Mouse (Mus musculus): Measurements from ENCODE around the gene Ppp3cb. TPM values are rescaled to one million over a fixed set of nuclear protein-coding genes. Genes with fewer than 3 reads are reported as not detected.

Ppp3cb gene
- polyA plus RNA-seq, 1 experiment from 2014 or later, result 39.0 TPM

DNA sequence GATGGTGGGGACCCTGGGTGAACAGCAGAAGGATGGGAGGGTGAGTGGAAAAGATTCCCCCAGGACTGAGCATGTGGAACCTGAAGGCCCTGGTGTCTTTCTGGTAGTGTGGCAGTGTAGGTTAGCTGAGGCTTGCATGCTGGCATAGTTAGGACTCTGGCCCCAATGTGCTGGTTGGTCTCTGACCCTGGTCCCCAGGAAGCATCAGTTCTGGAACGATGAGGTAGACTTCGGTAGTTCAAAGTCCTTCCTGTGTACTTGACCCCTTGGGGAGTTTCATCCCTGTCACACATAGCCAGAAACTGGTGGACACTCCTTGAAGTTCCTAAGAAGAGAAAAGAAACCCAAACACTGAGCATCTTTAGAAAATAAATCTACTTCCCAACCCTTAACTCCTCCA lies 3.8 kb upstream of the Ppp3cb start:
- WGBS, result 69% methylated on average over 2 of the region's 2 CpGs
- Histone ChIP-seq H3K4me2 (ENCODE audit: low read depth, low read length) (no peak overlapping the region), H3K36me3 (ENCODE audit: control insufficient read depth, insufficient read depth, low read length) (peaks cover 5% of the 10 kb centered on the region; the same call in 1 of the 2 replicates), H3K9me3 (ENCODE audit: control insufficient read depth, low read length) (no peaks in the 10 kb centered on the region), H3K4me3 (ENCODE audit: low read length) (no peak overlapping the region), H3K4me1 (replicated peaks; ENCODE audit: control insufficient read depth, insufficient read depth, low read length) (peaks cover 3% of the 10 kb centered on the region; the same call in 1 of the 2 replicates), H3K27me3 (ENCODE audit: control insufficient read depth, insufficient read depth, low read depth, low read length) (no peaks in the 10 kb centered on the region), H3K9ac (ENCODE audit: low read length) (no peak overlapping the region), H3K27ac (ENCODE audit: low read length) (no peak overlapping the region)
- ATAC-seq (ENCODE audit: low read depth), result no peak

DNA sequence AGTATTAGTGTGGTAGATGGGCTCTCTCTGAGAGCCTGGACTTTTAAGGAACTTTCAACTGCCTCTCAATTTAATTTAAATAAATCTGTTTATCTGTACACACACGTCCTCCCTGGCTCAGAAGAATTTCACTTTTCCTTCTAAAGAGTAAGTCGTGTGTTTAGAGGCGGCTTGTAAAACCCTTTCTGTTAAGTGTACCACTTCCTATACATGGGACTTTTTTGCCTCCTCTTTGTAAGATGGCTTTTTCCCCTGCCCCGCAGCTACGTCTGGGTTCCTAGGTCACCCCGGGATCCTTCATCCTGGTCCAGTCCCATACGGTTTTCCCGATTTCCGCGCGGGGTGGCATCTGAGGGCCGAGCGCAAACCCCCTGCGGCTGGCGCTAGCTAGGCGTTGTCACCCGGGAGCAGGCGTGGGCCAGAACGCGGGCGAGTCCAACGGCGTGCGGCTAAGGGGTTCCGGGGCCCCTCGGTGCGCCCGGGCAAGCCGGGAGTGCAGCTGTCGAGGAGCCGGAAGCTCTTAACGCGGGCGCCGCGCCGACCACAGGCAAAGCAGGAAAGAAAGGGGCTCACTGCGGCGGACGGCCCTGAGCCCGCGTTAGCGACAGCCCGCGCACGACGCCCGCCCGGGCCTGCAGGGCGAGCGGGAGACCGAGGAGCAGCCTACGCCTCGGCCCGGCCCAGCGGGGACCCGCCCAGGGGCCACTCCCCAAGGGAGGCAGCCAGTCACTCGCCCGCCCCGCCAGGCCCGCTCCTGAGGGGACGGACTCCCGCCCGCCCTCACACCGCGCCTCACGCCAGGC lies 643 bp downstream of the Ppp3cb start:
- H3K4me2 ChIP-seq (ENCODE audit: low read depth, low read length), result peak overlapping the region; percentile 44
- H3K4me3 ChIP-seq (ENCODE audit: low read length), result peak overlapping the region; percentile 71
- peaks cover 13% of the 10 kb centered on the region for H3K4me1 ChIP-seq (replicated peaks; ENCODE audit: control insufficient read depth, insufficient read depth, low read length)
- ATAC-seq (ENCODE audit: low read depth), result peak; percentile 100
- peak overlapping the region; percentile 99 for H3K27ac ChIP-seq (ENCODE audit: low read length)
- under 1% methylated on average over 42 of the region's 67 CpGs for WGBS
- peaks cover 2% of the 10 kb centered on the region; the same call in 1 of the 2 replicates for H3K36me3 ChIP-seq (ENCODE audit: control insufficient read depth, insufficient read depth, low read length)
- no peaks in the 10 kb centered on the region for H3K27me3 ChIP-seq (ENCODE audit: control insufficient read depth, insufficient read depth, low read depth, low read length)
- no peaks in the 10 kb centered on the region for H3K9me3 ChIP-seq (ENCODE audit: control insufficient read depth, low read length)
- H3K9ac ChIP-seq (ENCODE audit: low read length), result peak overlapping the region; percentile 82

DNA sequence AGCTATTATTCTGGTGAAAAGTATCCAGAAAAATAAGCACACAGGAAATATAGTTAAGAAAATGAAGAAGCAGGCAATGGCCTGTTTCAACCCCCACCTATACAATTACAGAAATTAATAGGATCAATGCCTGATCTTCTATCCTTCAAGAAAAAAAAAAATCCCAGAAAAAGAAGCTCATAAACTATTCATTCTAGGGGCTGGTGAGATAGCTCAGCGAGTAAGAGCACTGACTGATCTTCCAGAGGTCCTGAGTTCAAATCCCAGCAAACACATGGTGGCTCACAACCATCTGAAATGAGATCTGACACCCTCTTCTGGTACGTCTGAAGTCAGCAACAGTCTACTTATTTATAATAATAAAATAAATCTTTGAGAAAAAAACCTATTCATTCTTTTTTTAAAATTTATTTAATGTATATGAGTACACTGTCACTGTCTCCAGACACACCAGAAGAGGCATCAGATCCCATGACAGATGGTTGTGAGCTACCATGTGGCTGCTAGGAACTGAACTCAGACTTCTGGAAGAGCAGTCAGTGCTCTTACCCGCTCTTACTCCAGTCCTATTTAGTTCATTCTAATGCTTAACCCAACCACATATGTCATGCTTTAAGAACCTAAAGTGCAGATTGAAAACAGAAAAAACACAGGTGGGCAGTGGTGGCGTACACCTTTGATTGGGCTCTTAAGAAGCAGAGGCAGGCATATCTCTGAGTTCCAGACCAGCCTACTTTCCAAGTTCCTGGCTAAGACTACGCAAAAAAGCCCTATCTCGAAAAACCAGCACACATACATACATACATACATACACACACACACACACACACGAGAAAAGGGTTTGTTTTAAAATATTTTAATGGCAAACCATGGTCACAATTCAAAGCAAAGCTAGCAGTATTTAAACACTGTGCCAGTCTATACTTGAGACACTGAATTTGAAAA lies 1.6 kb downstream of the Ppp3cb start:
- ATAC-seq (ENCODE audit: low read depth), result no peak
- Histone ChIP-seq H3K9ac (ENCODE audit: low read length) (no peak overlapping the region), H3K36me3 (ENCODE audit: control insufficient read depth, insufficient read depth, low read length) (peaks cover 2% of the 10 kb centered on the region; the same call in 1 of the 2 replicates), H3K4me3 (ENCODE audit: low read length) (peak overlapping the region; percentile 34), H3K4me1 (replicated peaks; ENCODE audit: control insufficient read depth, insufficient read depth, low read length) (peaks cover 13% of the 10 kb centered on the region), H3K9me3 (ENCODE audit: control insufficient read depth, low read length) (no peaks in the 10 kb centered on the region), H3K27me3 (ENCODE audit: control insufficient read depth, insufficient read depth, low read depth, low read length) (no peaks in the 10 kb centered on the region), H3K4me2 (ENCODE audit: low read depth, low read length) (peak overlapping the region; percentile 57), H3K27ac (ENCODE audit: low read length) (no peak overlapping the region)
- WGBS, result 51% methylated on average over 7 of the region's 7 CpGs

DNA sequence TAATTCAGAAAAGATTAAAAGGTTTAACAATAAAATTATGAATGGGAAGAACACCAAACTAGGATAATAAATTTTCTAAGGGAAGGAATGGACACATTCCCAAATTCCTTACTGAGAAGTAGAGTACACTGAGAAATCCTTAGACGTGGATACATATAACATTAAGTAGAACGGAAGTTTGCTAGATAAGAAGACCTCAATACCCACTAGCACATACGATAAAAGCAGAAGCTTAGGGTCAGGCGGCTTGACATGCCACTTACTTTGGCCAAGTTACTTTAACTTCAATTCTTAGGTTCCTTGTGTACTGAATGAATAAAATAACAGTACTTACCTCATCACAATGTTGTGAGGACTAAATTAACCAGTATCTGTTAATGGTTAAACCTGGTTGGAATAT lies 16.7 kb downstream of the Ppp3cb start:
- no peak for ATAC-seq (ENCODE audit: low read depth)
- 80% methylated on average over 4 of the region's 4 CpGs for WGBS
- H3K4me3 ChIP-seq (ENCODE audit: low read length), result no peak overlapping the region

DNA sequence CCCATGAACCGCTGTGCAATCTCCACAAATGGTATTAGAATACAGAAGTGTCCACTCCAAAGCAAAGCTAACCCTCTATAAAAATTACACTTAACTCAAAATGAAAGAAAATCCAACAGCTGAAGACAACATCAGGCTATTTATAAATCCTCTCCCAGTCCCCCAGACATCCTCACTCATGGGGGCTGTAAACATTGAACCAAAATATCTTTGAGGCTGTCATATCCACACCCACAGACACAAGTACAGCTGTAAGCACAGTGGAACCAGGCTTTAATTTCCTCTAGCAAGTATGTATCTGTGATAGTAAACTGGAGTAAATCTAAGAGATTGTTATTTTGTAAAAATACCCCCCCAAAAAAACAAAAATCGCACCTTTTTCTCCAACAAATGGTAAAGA lies 26.2 kb downstream of the Ppp3cb start:
- Histone ChIP-seq H3K36me3 (ENCODE audit: control insufficient read depth, insufficient read depth, low read length) (peaks cover 14% of the 10 kb centered on the region), H3K4me2 (ENCODE audit: low read depth, low read length) (no peak overlapping the region), H3K9ac (ENCODE audit: low read length) (no peak overlapping the region), H3K27me3 (ENCODE audit: control insufficient read depth, insufficient read depth, low read depth, low read length) (no peaks in the 10 kb centered on the region), H3K9me3 (ENCODE audit: control insufficient read depth, low read length) (no peaks in the 10 kb centered on the region), H3K4me1 (replicated peaks; ENCODE audit: control insufficient read depth, insufficient read depth, low read length) (no peaks in the 10 kb centered on the region), H3K4me3 (ENCODE audit: low read length) (no peak overlapping the region), H3K27ac (ENCODE audit: low read length) (no peak overlapping the region)
- 98% methylated on average over 2 of the region's 2 CpGs for WGBS
- no peak for ATAC-seq (ENCODE audit: low read depth)

More for the DNA sequence above, 16.7 kb downstream of the Ppp3cb start:
- no peak overlapping the region for H3K4me2 ChIP-seq (ENCODE audit: low read depth, low read length)
- H3K36me3 ChIP-seq (ENCODE audit: control insufficient read depth, insufficient read depth, low read length), result no peaks in the 10 kb centered on the region
- no peak overlapping the region for H3K9ac ChIP-seq (ENCODE audit: low read length)
- H3K27ac ChIP-seq (ENCODE audit: low read length), result no peak overlapping the region
- no peaks in the 10 kb centered on the region for H3K9me3 ChIP-seq (ENCODE audit: control insufficient read depth, low read length)
- H3K4me1 ChIP-seq (replicated peaks; ENCODE audit: control insufficient read depth, insufficient read depth, low read length), result no peaks in the 10 kb centered on the region
- no peaks in the 10 kb centered on the region for H3K27me3 ChIP-seq (ENCODE audit: control insufficient read depth, insufficient read depth, low read depth, low read length)

DNA sequence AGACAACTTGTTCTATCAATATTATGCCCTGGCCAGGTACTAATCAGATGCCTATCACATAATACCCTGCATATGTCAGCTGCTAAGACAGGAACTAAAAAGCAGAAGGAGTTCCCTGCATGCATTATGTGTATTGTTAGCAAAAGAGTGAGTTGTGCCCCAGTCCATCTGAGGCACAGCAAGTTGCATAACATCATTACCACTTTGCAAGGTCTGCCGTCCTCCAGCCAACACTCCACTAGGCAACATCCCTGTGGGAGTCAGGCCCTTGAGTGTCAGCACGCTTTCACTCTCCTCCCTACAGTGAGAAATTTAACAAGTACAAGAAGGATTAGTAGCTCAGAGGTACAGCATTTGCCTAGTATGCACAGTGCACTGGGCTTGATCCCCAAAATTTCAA lies 37.9 kb downstream of the Ppp3cb start:
- Histone ChIP-seq H3K9ac (ENCODE audit: low read length) (no peak overlapping the region), H3K4me1 (replicated peaks; ENCODE audit: control insufficient read depth, insufficient read depth, low read length) (no peaks in the 10 kb centered on the region), H3K4me3 (ENCODE audit: low read length) (no peak overlapping the region), H3K27ac (ENCODE audit: low read length) (no peak overlapping the region), H3K9me3 (ENCODE audit: control insufficient read depth, low read length) (no peaks in the 10 kb centered on the region), H3K4me2 (ENCODE audit: low read depth, low read length) (no peak overlapping the region), H3K27me3 (ENCODE audit: control insufficient read depth, insufficient read depth, low read depth, low read length) (no peaks in the 10 kb centered on the region), H3K36me3 (ENCODE audit: control insufficient read depth, insufficient read depth, low read length) (peaks cover 12% of the 10 kb centered on the region)
- WGBS, result 79% methylated on average over 2 of the region's 2 CpGs
- no peak for ATAC-seq (ENCODE audit: low read depth)

- Histone ChIP-seq H3K9me3 (ENCODE audit: control insufficient read depth, low read length) (no peaks in the 10 kb centered on the region), H3K4me1 (replicated peaks; ENCODE audit: control insufficient read depth, insufficient read depth, low read length) (no peaks in the 10 kb centered on the region), H3K9ac (ENCODE audit: low read length) (no peak overlapping the region), H3K4me2 (ENCODE audit: low read depth, low read length) (no peak overlapping the region), H3K36me3 (ENCODE audit: control insufficient read depth, insufficient read depth, low read length) (peaks cover 12% of the 10 kb centered on the region), H3K27me3 (ENCODE audit: control insufficient read depth, insufficient read depth, low read depth, low read length) (no peaks in the 10 kb centered on the region), H3K4me3 (ENCODE audit: low read length) (no peak overlapping the region), H3K27ac (ENCODE audit: low read length) (no peak overlapping the region)
- ATAC-seq (ENCODE audit: low read depth), result no peak
- WGBS, result 92% methylated on average over 10 of the region's 10 CpGs
Observed at GRCm38 (mm10) chr14:20502966-20503365, 43.4 kb downstream of the Ppp3cb start.

DNA sequence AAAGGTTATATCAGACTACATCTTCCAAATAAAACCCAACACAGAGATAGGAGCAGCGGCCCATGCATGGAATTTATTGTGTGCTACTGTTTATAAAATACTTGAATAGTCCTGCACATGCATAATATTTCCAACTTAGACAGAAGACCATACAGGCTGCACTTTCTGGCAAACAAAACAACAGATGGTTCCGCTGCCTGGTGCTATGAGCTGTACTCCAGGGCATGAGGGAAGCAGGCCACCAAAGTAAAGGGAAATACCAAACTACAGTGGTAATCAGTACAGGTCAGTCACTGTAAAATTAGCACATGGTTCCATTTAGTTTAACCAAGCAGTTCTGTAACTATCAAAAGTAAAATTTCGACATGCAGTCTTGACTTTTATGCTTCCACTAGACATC lies 46.4 kb downstream of the Ppp3cb start:
- Histone ChIP-seq H3K36me3 (ENCODE audit: control insufficient read depth, insufficient read depth, low read length) (peaks cover 15% of the 10 kb centered on the region), H3K4me2 (ENCODE audit: low read depth, low read length) (no peak overlapping the region), H3K4me1 (replicated peaks; ENCODE audit: control insufficient read depth, insufficient read depth, low read length) (no peaks in the 10 kb centered on the region), H3K9me3 (ENCODE audit: control insufficient read depth, low read length) (no peaks in the 10 kb centered on the region), H3K4me3 (ENCODE audit: low read length) (no peak overlapping the region), H3K27me3 (ENCODE audit: control insufficient read depth, insufficient read depth, low read depth, low read length) (no peaks in the 10 kb centered on the region), H3K27ac (ENCODE audit: low read length) (no peak overlapping the region), H3K9ac (ENCODE audit: low read length) (no peak overlapping the region)
- WGBS, result 84% methylated on average over 3 of the region's 3 CpGs
- ATAC-seq (ENCODE audit: low read depth), result no peak

GRCm38 (mm10) chr14:20496603-20497002 lies 49.8 kb downstream of the Ppp3cb start, which contains the start of gene Mss51:
Gene Mss51 (minus strand): TSS chr14:20496901.
- WGBS, result 73% methylated on average over 2 of the region's 2 CpGs
- H3K27ac ChIP-seq (ENCODE audit: low read length), result no peak within 1 kb of the TSS
- H3K36me3 ChIP-seq (ENCODE audit: control insufficient read depth, insufficient read depth, low read length), result peaks cover 21% of the 10 kb centered on the region
- H3K4me2 ChIP-seq (ENCODE audit: low read depth, low read length), result no peak within 1 kb of the TSS
- no peak within 1 kb of the TSS for H3K9ac ChIP-seq (ENCODE audit: low read length)
- H3K27me3 ChIP-seq (ENCODE audit: control insufficient read depth, insufficient read depth, low read depth, low read length), result no peaks in the 10 kb centered on the region
- ATAC-seq (ENCODE audit: low read depth), result no peak
- H3K9me3 ChIP-seq (ENCODE audit: control insufficient read depth, low read length), result no peaks in the 10 kb centered on the region
- no peak within 1 kb of the TSS for H3K4me3 ChIP-seq (ENCODE audit: low read length)
- H3K4me1 ChIP-seq (replicated peaks; ENCODE audit: control insufficient read depth, insufficient read depth, low read length), result no peaks in the 10 kb centered on the region
